Mouse (Mus musculus): Measurements from ENCODE around the gene N4bp2. TPM values are rescaled to one million over a fixed set of nuclear protein-coding genes. Genes with fewer than 3 reads are reported as not detected.

The N4bp2 gene
- polyA plus RNA-seq, 1 experiment, result 3.6 TPM

- TF ChIP-seq CTCF (IDR thresholded peaks at IDR 0.05; ENCODE audit: insufficient read depth, low read length) (no peak), POLR2A (IDR thresholded peaks at IDR 0.05; ENCODE audit: borderline replicate concordance, extremely low read depth, low read depth, low read length) (no peak)
- WGBS, result 82% methylated on average over 6 of the region's 6 CpGs
- Histone ChIP-seq H3K4me3 (replicated peaks; ENCODE audit: extremely low read depth, low read depth, low read length) (no peak overlapping the region), H3K4me1 (ENCODE audit: control insufficient read depth, insufficient read depth, low read length) (no peaks in the 10 kb centered on the region)
- no peak for DNase-seq
Measured at GRCm38 (mm10) chr5:65866591-65866990, 103.3 kb downstream of the N4bp2 start.

DNA sequence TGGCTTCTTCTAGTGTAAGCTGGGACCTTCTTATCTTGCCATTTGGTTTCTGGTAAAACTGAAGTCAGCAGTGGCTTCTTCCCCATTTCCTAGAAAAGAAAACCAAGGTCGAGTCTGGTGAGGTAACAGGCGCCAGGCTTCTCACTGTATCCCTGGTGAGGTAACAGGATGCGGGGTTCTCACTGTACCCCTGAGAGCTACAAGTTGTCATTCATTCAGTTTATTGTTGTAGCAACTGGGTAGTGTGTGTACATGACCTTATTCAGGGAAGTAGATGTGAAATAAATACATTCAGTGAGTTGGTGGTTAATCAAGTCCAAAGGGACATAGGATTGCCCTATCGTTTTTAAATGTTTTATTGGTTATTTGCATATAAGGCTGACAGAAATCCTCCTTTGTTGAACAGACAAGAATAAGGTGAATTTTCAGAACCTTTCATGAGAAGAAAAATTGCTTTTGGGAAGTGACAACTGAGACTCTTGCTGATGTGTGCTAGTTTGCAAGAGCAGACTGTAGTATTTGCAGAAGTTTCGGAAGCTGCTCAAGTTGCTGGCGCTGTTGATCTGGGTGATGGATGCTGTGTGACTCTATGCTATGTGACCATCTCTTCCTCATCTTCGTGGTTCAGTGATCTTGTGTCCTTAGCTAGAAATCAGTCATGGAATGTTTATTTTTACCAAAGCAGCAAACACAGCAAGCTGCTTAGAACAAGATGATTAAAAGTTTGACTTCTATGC, 104.2 kb downstream of the N4bp2 start:
- H3K4me3 ChIP-seq (replicated peaks; ENCODE audit: extremely low read depth, low read depth, low read length), result no peak overlapping the region
- DNase-seq, result no peak
- WGBS, result 66% methylated on average over 7 of the region's 7 CpGs
- no peak for TF ChIP-seq POLR2A (IDR thresholded peaks at IDR 0.05; ENCODE audit: borderline replicate concordance, extremely low read depth, low read depth, low read length)
- TF ChIP-seq CTCF (IDR thresholded peaks at IDR 0.05; ENCODE audit: insufficient read depth, low read length), result no peak
- H3K4me1 ChIP-seq (ENCODE audit: control insufficient read depth, insufficient read depth, low read length), result no peaks in the 10 kb centered on the region

GRCm38 (mm10) chr5:65868419-65868818, 105.1 kb downstream of the N4bp2 start:
- Histone ChIP-seq H3K4me3 (replicated peaks; ENCODE audit: extremely low read depth, low read depth, low read length) (no peak overlapping the region), H3K4me1 (ENCODE audit: control insufficient read depth, insufficient read depth, low read length) (peaks cover 4% of the 10 kb centered on the region; the same call in 1 of the 2 replicates)
- TF ChIP-seq POLR2A (IDR thresholded peaks at IDR 0.05; ENCODE audit: borderline replicate concordance, extremely low read depth, low read depth, low read length) (no peak), CTCF (IDR thresholded peaks at IDR 0.05; ENCODE audit: insufficient read depth, low read length) (no peak)
- DNase-seq, result no peak
- 66% methylated on average over 3 of the region's 3 CpGs for WGBS

- H3K4me3 ChIP-seq (replicated peaks; ENCODE audit: extremely low read depth, low read depth, low read length), result no peak overlapping the region
- peaks cover 4% of the 10 kb centered on the region for H3K4me1 ChIP-seq (ENCODE audit: control insufficient read depth, insufficient read depth, low read length)
- TF ChIP-seq POLR2A (IDR thresholded peaks at IDR 0.05; ENCODE audit: borderline replicate concordance, extremely low read depth, low read depth, low read length) (no peak), CTCF (IDR thresholded peaks at IDR 0.05; ENCODE audit: insufficient read depth, low read length) (no peak)
- no peak for DNase-seq
- WGBS, result 83% methylated on average over 4 of the region's 4 CpGs
Measured at GRCm38 (mm10) chr5:65869660-65870059, 106.3 kb downstream of the N4bp2 start.

- 84% methylated on average over 13 of the region's 13 CpGs for WGBS
- TF ChIP-seq CTCF (IDR thresholded peaks at IDR 0.05; ENCODE audit: insufficient read depth, low read length) (no peak), POLR2A (IDR thresholded peaks at IDR 0.05; ENCODE audit: borderline replicate concordance, extremely low read depth, low read depth, low read length) (no peak)
- peaks cover 4% of the 10 kb centered on the region for H3K4me1 ChIP-seq (ENCODE audit: control insufficient read depth, insufficient read depth, low read length)
- DNase-seq, result no peak
- H3K4me3 ChIP-seq (replicated peaks; ENCODE audit: extremely low read depth, low read depth, low read length), result no peak overlapping the region
Measured at GRCm38 (mm10) chr5:65871276-65871875, 108.1 kb downstream of the N4bp2 start.

DNA sequence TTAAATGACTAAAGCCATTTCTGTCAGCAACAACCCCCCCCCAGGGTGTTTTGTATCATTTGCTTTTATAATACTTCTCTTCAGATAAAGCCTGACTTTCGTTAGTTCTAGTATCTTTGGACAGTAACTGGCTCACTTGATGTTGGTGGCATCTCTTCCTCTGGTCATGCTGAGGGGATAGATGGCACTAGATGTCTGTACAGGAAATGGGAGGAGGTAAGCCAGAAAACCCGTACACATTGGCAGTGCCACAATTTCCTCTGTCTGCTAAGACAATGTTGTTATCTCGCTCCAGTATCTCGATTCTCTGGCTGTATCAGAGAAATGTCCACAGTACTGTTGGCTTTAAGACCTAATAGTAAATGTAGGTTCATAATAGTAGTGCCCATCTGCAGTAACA, 109.9 kb downstream of the N4bp2 start:
- 38% methylated on average over 4 of the region's 4 CpGs for whole genome bisulfite sequencing
- no peak for TF ChIP-seq POLR2A (IDR thresholded peaks at IDR 0.05; ENCODE audit: borderline replicate concordance, extremely low read depth, low read depth, low read length)
- no peak for TF ChIP-seq CTCF (IDR thresholded peaks at IDR 0.05; ENCODE audit: insufficient read depth, low read length)
- H3K4me1 ChIP-seq (ENCODE audit: control insufficient read depth, insufficient read depth, low read length), result peaks cover 4% of the 10 kb centered on the region
- DNase-seq, result no peak
- no peak overlapping the region for H3K4me3 ChIP-seq (replicated peaks; ENCODE audit: extremely low read depth, low read depth, low read length)

GRCm38 (mm10) chr5:65875269-65875668, 111.9 kb downstream of the N4bp2 start:
- DNase-seq, result no peak
- Histone ChIP-seq H3K4me3 (replicated peaks; ENCODE audit: extremely low read depth, low read depth, low read length) (no peak overlapping the region), H3K4me1 (ENCODE audit: control insufficient read depth, insufficient read depth, low read length) (peaks cover 4% of the 10 kb centered on the region)
- no peak for TF ChIP-seq POLR2A (IDR thresholded peaks at IDR 0.05; ENCODE audit: borderline replicate concordance, extremely low read depth, low read depth, low read length)
- TF ChIP-seq CTCF (IDR thresholded peaks at IDR 0.05; ENCODE audit: insufficient read depth, low read length), result no peak
- WGBS, result 87% methylated on average over 7 of the region's 7 CpGs

DNA sequence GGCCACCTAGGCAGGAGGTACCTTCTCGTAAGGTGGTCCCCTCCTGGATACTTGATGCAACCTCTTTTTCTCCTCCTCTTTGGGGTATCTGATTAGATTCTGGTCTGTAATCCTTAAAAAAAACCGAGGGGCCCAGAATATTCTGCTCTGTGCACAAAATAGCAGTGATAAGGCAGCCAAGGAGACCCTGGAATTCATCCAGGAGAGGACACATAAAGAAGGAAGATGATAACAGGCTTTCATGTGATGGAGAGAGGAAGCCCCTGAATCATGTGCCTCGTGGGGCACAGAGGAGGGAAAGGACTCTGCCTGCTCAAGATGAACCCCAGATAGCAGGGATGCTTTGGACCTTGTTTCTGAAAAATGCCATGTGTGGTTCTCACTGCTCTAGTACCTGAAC, 115.0 kb downstream of the N4bp2 start:
- no peak for DNase-seq
- TF ChIP-seq POLR2A (IDR thresholded peaks at IDR 0.05; ENCODE audit: borderline replicate concordance, extremely low read depth, low read depth, low read length), result no peak
- TF ChIP-seq CTCF (IDR thresholded peaks at IDR 0.05; ENCODE audit: insufficient read depth, low read length), result no peak
- 42% methylated on average over 3 of the region's 3 CpGs for WGBS
- H3K4me1 ChIP-seq (ENCODE audit: control insufficient read depth, insufficient read depth, low read length), result no peaks in the 10 kb centered on the region; the same call in none of the 2 replicates
- no peak overlapping the region for H3K4me3 ChIP-seq (replicated peaks; ENCODE audit: extremely low read depth, low read depth, low read length)

Other genes starting within 250 kb of the N4bp2 start
- 137 and 157 TPM in 2 replicates for gene Smim14, start 226.3 kb upstream of the N4bp2 start, polyA plus RNA-seq (2012; rRNA removed)
- 12.3 and 15.1 TPM in 2 replicates for gene Ube2k, start 226.3 kb upstream of the N4bp2 start, polyA plus RNA-seq (2012; rRNA removed)
- gene Pds5a, start 65.2 kb upstream of the N4bp2 start, polyA plus RNA-seq (2012; rRNA removed), result 12.7 and 19.4 TPM in 2 replicates
- gene Rhoh, start 97.7 kb downstream of the N4bp2 start, polyA plus RNA-seq (2012; rRNA removed), result 2.7 and 3.5 TPM in 2 replicates
- gene Chrna9, start 171.4 kb downstream of the N4bp2 start, polyA plus RNA-seq (2012; rRNA removed), result 1.4 TPM in 1 of 2 replicates, not detected in the other
- gene 9130230L23Rik, start 240.8 kb downstream of the N4bp2 start, polyA plus RNA-seq (2012; rRNA removed), result 2.6 and 3.5 TPM in 2 replicates

Data from lung, adult 2 months (tissue).